Mouse (Mus musculus) 3134 (cell line): ENCODE results near the gene Fam222a.

Source experiments
- DNase-seq: peaks from one replicate; pipeline ENCODE4 v3.0.0-alpha.2; 2011; ENCODE audit warnings: low spot score; ENCODE audit not compliant: insufficient read length; ENCODE audit errors: extremely low read depth

Gene Fam222a

DNA sequence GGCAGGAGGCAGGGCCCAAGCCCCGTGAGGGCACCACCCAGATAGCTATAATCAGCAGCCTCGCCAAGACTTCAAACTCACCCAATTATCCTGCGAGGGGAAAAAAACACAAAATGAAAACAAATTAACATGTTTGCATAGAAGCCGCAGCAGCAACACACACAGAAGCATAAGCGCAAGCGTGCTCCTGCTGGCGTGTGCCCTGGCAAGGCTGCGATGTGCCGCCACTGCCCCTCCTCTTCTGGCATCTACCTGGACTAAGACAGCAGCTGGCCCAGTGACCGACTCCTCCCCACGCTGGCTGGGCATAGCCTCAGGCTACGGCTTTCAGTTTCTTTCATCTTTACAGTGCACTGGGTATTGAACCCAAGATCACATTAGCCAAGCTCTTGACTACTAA, 13.7 kb downstream of the Fam222a start:
- no peak for DNase-seq

DNA sequence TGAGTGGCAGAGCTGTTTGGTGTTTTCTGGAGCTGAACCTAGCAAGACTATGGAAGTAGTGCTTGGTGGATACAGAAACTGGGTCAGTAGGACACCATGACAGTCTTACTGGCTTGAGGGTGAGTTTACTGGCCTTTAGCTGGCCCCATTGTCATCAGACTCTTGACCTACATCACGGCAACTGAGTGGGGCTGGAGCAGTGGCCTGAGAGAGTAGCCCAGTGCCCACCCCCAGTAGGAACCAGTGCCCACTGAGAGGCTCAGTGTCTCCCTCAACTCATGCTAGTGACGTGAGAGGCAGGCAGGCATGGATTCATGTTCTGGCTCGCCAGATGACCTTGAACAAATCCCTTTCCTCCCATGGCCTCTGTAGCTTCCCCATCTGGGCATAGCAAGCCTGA, 15.2 kb downstream of the Fam222a start:
- DNase-seq: no peak

DNA sequence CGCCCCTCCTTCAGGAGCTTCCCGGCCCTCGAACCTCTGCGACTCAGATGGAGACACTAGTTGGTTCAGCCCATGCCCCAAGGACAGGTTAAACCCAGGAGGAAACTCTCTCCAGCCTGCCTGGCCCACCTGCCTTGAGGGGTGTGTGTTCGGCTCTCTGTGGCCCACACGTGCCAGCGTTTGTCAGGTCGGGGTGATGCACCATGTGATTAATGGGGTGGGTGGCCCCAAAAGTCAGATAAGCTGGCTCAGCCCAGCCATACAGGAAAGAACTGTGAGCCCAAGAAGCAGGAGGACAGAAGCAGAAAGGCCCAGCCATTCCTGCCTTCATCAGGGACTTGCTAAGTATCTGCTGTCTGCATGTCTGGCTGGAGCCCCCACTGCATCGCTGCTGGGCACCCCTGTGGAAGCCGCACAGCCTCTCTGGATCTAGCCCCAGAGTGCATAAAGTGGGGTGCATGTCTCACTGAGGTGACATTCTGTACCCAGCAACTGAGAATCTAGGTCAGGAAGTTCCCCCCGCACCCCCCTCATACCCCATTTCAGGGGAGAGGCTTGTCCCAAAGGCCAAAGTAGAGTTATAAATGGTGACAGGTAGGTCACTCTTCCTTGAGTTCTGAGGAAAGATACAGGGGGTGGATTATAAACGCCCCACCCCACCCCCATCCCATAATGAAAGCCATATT, 15.8 kb downstream of the Fam222a start:
- DNase-seq: no peak

DNA sequence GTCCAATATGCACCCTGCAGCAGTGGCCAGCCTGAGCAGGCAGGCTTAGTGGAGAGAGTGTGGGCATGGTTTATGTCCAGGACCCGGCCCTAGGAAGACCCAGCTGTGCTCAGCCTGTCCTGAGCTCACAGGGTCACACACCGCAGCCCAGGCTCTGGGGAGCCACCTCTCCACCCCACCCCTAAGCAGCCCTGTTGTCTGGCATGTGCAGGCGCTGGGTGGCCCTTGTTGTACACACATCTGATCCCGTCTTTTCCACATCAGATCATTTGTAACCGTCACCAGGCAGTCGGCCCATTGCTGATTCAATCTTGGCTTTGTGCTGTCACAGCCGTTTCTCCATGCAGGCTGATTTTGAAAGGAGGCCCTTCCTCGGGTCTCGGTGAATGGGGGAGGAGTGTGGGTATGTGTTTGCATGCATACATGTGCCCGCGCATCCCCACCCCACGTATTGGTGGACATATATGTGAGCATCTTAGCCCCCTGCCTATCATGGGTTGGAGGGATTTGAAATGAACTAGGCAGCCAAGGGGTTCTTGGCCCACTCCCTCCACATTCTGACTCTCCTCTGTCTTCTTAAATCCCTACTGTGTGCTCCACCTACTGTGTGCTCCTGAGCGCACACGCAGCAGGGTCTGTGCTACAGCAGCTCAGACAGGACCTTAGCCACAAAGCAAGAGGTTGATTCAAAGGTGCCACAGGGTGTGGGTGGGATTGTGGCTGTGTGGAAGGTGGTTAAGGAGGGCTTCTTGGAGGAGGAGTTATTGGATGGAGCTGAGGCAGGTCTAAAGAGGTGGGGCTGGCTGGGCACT, 16.7 kb downstream of the Fam222a start:
- no peak for DNase-seq

DNA sequence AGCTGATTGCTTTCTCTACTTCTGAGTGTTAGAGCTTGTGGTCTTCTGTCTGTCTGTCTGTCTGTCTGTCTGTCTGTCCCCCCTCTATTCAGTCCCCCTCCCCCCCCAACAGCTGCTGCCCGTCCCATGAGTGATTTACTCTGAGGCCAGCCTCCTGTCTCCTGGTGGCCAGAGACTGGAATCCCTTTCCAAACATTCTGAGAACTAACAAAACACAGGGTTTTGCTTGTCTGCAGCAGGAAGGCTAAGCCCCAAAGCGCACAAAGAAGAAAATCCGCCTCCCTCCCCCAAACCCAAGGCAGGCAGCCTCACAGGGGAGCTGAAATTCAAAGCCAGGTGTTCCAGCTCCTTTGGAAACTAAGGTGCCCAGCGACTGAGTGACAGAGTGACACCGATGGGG, 17.9 kb downstream of the Fam222a start:
- DNase-seq: no peak

DNA sequence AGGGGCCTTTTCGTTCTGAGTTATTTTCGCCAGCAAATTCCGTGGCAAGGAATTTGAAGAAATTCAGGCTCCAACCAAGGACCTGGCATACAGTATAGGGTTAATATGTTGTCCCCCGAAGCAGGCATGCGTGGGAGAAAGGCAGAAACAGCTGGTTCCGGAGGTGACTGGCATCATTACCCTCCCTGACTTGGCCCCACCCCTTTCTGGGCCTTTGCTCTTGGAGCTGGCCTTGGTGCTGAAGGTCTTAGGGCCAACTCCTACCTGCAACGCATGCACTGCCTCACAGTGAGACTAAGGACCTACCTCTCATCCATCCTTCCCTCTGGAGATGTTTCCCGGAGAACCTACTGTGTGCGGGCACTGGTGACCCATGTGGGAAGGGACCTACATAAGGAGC, 20.1 kb downstream of the Fam222a start:
- DNase-seq: no peak

DNA sequence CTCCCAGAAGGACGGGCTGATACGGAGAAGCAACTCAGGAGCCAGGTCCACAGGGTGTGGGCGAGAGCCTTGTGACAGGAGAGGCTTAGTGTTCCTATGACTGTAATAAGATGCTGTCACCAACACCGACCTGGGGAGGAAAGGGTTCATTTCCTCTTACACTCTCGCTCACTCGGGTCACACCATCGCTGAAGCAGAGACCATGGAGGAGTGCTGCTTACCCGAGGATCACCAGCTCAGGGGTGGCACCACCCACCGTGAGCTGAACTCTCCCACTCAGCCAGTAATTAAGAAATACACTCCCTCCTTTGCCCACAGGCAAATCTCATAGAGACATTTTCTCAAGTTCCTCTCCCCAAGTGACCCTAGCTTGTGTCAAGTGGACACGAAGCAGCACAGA, 20.6 kb downstream of the Fam222a start:
- no peak for DNase-seq

DNA sequence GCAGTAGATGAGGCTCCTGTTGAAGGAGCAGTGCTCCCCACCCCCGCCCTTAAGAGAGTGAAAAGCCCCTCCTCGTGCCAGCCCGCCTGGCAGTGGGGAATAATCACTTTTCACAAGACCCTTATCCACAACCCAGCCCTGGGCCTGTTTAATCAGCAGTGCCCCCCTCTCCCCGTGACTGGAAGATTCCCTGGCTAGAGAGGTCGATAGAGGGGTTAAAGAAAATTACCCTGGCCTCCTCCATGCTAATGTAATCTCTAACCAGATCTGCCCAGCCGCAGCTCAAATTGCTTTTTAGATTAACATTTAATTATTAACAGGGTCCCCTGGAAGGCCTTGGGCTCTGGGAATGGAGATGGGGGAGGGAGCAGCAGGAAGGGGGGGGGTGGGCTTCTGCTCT, 21.2 kb downstream of the Fam222a start:
- no peak for DNase-seq

DNA sequence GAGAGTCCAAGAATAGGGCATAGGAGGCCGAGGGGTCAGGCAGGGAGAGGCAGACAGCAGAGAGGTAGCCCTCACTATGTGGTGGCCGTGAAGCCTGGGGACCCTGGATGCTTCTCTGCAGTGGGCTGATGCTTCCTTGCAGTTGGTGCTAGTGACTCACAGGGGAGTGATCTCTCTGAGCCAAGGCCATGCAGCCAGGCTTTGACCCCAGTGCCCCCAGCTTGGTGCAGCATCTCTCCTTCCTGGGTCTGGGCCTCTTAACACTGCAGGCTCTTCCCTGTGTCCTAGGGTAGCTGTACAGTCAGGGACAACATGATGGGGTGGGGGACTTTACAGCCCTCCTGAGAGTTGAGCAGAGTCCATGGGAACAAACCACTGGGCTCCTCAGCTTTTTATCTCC, 21.6 kb downstream of the Fam222a start:
- no peak for DNase-seq

DNA sequence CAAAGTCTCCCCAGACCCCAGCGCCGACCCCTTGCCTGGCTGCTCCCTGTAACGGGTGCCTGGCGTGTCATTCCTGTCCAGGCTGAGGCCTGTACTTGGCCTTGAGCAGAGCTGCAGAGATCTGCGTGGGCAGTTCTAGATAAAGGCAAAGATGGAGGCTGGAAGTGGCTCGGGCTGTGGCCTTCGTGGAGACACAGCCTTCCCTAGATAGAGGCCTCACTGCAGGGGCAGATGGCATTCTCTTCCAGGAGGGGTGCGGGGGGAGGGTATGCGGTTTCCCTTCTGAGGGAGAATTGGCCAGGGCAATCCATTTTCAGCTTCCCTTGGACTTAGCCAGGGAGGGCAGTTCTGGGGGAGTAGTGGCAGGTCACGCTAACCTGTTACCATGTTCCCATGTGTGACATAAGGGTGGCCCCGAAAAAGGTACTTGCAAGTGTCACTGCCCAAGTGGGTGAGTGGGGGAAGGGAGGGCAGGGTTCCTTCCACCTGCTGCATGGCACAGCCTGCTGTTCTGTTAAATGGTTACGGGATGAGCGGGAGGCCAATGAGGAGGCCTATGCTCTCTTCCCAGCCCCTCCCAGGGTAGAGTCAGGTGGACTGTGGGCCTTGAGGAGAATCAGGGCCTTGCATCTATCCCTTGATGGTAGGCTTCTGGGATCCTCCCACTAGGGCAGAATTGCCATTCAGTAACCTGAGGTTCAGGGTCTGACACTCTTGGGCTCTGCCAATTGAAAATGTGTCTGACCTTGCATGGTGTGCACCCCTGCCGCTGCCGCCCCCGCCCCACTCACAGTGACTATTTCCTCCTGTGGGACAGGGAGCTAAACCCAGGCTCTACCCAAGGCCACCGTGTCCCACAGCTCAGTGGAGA, 22.5 kb downstream of the Fam222a start:
- DNase-seq: no peak

DNA sequence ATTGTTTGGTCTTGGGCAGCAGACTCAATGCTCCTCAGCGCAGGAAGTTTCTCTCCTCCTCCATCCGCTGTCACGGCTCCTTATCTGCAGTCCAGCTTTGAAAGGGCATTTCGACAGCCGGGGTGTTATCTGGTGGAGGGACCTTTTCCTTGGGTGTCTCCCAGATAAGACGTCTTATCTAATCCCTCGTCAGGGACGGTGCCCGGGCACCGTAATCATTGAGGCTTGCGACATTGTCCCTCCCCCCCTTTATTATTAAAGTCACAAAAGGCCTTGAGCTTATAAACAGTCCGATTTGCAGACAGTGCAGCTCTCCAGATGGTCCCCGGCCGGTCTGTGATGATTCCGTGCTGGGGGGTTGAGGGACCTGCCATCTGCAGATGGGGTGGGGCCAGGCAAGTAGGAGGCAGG, 23.3 kb downstream of the Fam222a start:
- DNase-seq: no peak

DNA sequence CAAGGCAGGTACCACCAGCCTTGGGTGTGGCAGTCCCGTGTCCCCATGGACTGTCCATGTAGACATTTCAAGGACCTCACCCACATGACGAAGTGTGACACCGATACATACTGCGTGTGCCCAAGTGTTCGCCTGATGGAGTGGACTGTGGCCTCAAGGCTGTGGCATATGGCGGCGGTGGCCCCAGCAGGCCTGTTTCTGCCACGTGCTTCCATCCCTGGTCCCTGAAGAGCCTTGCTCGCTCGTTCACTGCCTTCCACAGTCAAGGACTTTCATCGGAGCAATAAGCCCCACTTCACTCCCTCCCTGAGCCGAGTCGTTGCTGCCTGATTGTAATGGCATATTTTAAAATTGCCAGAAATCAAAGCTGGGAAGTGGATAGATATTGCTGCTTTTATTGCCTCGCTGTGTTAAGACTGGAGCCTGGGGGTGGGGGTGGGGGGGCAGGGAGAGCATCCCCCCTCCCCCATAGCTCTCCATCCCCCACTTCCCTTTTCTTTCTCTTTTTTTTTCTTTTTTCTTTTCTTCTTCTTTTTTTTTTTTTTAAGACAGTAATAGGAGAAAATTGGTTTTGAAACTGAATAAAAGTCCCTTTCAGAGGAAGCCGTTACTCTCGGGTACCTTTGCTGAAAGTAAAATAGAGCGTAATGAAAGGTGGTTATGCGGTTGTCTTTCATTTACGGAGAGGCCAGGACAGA, 24.8 kb downstream of the Fam222a start:
- no peak for DNase-seq

DNA sequence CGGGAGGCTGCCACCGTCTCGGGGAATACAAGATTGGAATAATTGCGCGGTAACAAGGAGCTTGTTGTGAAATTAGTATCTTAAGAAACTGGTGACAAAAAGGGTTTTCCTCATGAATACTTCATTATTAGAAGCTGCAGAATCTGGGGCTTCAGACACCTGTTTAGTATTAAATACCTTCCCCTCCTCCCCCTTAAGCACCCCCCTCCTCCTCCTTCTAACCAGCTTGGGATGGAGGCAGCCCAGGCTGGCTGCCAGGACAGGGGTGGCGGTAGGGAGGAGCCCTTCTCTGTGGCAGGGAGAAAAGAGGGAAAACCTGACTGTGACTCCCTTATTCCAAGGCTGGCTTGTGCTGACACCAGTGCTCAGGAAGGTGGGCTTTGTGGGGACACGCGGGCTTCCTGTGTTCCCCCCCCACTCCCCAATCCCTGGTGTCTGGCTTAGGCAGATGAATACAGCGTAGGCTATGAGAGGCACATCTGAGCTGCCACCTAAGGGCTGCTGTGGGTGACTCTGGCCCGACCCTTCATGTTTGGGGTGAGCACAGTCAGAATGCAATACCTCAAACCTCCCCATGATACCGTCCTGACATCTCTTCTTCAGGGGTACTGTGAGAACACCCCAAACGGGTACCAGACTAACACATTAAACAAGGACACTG, 25.5 kb downstream of the Fam222a start:
- no peak for DNase-seq

DNA sequence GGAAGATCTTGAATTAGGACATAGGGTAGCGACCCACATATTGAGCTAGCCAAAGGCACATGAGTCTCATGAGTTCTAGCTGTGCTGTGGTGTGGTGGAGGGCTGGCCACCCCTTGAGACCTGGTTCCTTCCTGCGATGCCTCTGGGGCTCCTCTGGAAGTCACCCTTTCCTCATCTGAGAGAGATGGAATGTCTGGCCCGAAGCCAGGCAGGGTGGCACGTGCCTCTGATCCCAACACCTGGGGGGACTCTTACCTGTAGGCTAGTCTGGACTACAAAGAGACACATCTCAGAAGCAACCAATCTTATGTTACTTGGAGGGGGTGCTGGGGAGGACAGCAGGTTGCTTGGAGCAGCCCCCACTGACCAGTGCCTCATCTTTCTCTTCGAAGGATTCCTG, 26.1 kb downstream of the Fam222a start:
- no peak for DNase-seq

DNA sequence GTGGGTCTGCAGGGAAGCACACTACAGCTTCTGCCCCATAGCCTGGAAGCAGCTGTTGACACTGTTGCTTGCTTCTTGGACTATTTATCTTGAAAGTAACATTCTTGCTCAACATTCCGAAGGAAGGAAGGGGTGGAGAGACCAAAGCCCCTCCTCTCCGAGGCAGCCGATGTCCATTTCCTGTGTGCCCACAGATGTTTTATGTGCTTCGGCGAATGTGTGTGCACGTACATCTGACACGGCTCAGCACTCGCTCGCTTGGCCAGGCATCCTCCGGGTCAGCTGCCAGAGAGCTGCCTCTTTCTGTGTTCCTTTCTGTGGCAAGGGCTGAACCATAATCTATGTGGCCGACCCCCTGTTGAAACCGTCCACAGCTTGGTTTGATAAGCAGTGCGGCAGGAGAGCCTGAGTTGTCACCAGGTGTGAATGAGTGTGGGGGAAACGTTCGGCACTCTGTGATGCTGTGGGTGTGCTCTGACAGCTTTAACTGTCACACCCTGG, 27.0 kb downstream of the Fam222a start:
- DNase-seq: no peak

DNA sequence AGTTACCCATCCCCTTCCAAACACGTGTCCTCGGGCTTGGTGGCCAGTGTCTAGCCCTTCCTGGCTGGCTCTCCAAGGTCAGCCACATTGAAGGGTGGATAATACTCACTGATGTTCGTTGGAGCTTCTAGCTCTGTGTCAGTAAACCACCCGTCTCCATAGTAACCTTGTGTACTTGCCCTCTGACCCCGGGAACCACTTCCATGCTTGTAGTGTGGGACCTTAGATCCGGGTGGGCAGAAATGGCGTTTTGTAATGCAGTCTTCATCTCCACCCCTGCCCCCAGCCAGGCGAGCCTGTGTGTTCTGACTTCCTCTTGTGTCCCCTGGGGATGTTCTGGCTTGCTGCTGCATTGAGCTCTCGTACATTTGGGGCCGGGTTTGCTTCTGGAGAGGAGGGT, 28.8 kb downstream of the Fam222a start:
- no peak for DNase-seq

DNA sequence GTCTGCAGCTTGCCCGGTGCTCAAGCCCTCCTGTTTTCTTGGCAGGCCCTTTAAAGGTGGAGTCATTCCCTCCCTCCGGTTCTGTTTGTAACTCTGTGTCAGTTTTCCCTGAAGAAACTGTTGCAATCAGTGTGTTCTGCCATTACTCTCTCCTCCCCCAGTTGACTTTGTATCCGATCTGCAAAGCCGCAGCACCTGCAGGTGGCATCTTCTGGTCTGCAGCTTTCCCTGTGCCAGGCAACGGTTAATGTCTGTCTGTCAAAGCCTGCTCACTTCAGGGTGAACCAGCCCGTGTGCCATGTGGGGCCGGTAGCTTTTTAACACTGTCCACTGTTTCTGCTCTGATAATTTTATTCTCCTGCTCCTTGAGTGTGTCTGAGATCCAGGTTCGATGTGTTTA, 29.4 kb downstream of the Fam222a start:
- DNase-seq: no peak

DNA sequence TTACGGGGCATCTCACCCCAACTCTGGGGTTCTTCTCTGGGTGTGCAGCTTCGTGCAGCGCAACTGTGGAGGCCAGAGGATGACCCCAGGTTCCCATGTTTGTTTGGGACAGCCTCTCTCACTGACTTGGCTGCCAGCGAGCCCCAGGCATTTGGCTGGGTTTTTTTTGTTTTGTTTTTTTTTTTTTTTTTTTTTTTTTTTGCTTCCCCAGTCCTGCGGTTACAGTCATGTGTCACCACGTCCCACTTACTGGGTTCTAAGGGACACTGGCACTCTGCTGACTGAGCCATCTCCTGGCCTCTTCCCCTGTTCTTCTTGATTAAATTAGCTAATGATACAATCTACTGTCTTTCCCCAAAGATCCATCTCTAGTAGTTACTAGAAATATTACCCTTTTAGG, 29.8 kb downstream of the Fam222a start:
- DNase-seq: no peak

DNA sequence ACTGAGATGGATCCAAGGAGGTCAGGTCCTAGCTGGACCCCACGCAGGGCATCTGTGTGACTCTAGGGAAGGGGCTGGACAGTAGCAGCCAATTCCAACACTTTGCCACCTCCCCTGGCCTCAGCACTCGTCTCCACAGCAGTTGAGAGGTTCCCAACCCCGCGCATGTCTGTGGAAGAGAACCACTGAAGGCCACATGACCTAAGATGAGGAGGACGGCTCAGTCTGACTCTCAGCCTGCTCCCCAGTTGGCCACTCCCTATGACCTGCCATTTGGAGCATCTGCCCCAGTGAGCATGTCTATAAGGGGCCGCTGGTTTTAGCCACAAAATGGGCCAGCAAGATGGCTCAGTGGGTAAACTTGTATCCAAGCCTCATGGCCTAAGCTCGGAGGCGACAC, 34.2 kb downstream of the Fam222a start:
- no peak for DNase-seq

DNA sequence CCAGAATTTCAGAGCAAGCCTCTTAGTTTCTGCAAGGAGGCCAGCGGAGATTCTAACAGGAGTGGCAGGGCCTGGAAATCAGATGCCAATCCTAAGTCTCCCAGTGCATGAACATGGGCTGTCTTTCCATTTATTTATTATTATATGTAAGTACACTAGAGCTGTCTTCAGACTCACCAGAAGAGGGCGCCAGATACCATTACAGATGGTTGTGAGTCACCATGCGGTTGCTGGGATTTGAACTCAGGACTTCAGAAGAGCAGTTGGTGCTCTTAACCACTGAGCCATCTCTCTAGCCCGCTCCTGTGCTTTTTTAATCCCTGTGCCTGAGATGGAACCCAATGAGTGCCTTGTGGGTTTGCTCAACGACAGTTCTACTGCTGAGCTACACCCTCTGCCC, 36.2 kb downstream of the Fam222a start:
- DNase-seq: no peak
